Mouse (Mus musculus) brain, embryonic 18.5 days (tissue): ENCODE measurements around the gene Wdr18.
"Not testable (repeated sequence)": the region's sequence is repeated elsewhere in the genome, so short reads cannot be mapped to it uniquely, and the experiment has no call there.

ENCODE experiments used
- DNase-seq: peaks from one replicate; pipeline ENCODE4 v3.0.0-alpha.2; 2012; ENCODE audit warnings: low read depth, low spot score

Gene Wdr18

GRCm38 (mm10) chr10:79946752-79947322, 13.1 kb upstream of the Wdr18 start:
- no peak for DNase-seq

- DNase-seq, result no peak
Observed at GRCm38 (mm10) chr10:79947502-79947901, 12.4 kb upstream of the Wdr18 start.

- DNase-seq, result no peak
Observed at GRCm38 (mm10) chr10:79949873-79950272, 10.1 kb upstream of the Wdr18 start.

GRCm38 (mm10) chr10:79950661-79951060, 9.3 kb upstream of the Wdr18 start:
- DNase-seq, result no peak

GRCm38 (mm10) chr10:79953946-79954345, 6.0 kb upstream of the Wdr18 start:
- DNase-seq, result no peak

- DNase-seq, result no peak
Observed at GRCm38 (mm10) chr10:79955691-79956090, 4.3 kb upstream of the Wdr18 start.

- no peak for DNase-seq
Observed at GRCm38 (mm10) chr10:79956643-79957154, 3.3 kb upstream of the Wdr18 start.

GRCm38 (mm10) chr10:79958140-79958816, 1.7 kb upstream of the Wdr18 start:
- DNase-seq, result no peak

GRCm38 (mm10) chr10:79959412-79959811, 540 bp upstream of the Wdr18 start:
- DNase-seq, result not testable (repeated sequence)

- DNase-seq, result no peak
Observed at GRCm38 (mm10) chr10:79960671-79961294, 831 bp downstream of the Wdr18 start.

- no peak for DNase-seq
Observed at GRCm38 (mm10) chr10:79964727-79965126, 4.8 kb downstream of the Wdr18 start.

- DNase-seq, result no peak
Observed at GRCm38 (mm10) chr10:79965325-79965724, 5.4 kb downstream of the Wdr18 start.

- no peak for DNase-seq
Observed at GRCm38 (mm10) chr10:79966886-79967400, 7.0 kb downstream of the Wdr18 start.

- no peak for DNase-seq
Observed at GRCm38 (mm10) chr10:79968181-79968580, 8.2 kb downstream of the Wdr18 start.

- no peak for DNase-seq
Observed at GRCm38 (mm10) chr10:79969124-79969568, 9.2 kb downstream of the Wdr18 start.

GRCm38 (mm10) chr10:79970415-79971182, 10.6 kb downstream of the Wdr18 start, which contains the start of gene Grin3b:
TSS of gene Grin3b (plus strand) at chr10:79970715.
- no peak for DNase-seq

GRCm38 (mm10) chr10:79971183-79971497, 11.2 kb downstream of the Wdr18 start:
- DNase-seq, result no peak

GRCm38 (mm10) chr10:79972831-79973230, 12.9 kb downstream of the Wdr18 start:
- no peak for DNase-seq

GRCm38 (mm10) chr10:79974087-79974486, 14.1 kb downstream of the Wdr18 start:
- no peak for DNase-seq

GRCm38 (mm10) chr10:79974668-79975067, 14.7 kb downstream of the Wdr18 start:
- DNase-seq, result no peak

- no peak for DNase-seq
Observed at GRCm38 (mm10) chr10:79976071-79976721, 16.2 kb downstream of the Wdr18 start.
